Mouse (Mus musculus) spleen, postnatal 36 days (tissue): Measurements from ENCODE around the gene Hs3st3a1.

Experiments
- DNase-seq, 2 experiments: peaks; one replicate each; pipeline ENCODE4 v3.0.0; 2022; ENCODE audit warnings: low spot score in 2 of 2, mixed read lengths in 1 of 2

The Hs3st3a1 gene

GRCm38 (mm10) chr11:64559388-64559787 is 124.3 kb downstream of the Hs3st3a1 start:
- DNase-seq = no peak

DNA sequence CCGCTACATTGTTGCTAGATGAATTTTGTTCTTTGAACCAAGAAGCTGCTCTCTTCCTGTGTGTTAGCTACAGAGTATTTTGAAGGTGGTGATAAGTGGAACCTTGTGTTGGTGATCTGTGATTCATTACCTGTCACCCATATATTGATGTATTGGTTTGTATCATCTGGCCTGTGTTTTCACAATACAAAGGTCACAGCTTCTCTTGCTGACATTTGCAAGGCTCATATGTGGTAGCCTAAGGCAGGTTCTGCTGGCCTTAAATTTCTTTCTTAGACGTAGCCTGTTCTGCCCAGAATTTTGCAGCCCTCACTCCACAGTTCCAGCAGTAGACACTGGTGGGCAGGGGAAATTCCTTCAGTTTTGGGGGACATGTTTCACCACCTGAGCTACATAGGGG is 125.3 kb downstream of the Hs3st3a1 start:
- no peak for DNase-seq

DNA sequence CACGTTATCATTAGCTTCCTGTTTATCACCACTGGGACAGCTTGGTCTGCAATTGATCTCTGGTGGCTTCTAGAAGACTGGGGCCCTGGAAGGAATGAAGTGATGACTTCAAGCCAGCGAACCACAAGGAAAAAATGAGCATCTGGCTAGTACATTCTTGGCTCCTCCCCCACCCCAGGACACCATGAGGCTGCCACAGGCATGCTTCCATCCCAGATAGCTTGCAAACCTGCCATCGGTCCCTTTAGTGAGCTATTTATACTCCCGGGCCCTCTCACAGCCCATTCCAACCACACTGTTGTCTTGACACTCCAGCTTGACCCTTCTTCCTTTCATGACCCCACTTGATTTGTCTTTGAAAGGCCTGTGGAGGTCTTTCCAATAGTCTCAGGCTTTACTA is 127.6 kb downstream of the Hs3st3a1 start:
- DNase-seq = no peak
